Mouse (Mus musculus) intestine, postnatal 0 days (tissue): Measurements from ENCODE around the gene Thbs1. TPM values are rescaled to one million over a fixed set of nuclear protein-coding genes. Genes with fewer than 3 reads are reported as not detected.

Source experiments
- ATAC-seq: fragments of 200-750 bp; cut with Nextera tagmentation; 2 replicates; pipeline ENCODE4 v1.8.0; 2017; ENCODE audit warnings: mild to moderate bottlenecking, moderate TSS enrichment, moderate library complexity
- H3K27ac ChIP-seq: fragments of 300-500 bp; sonication (generic); 2 replicates; pipeline ENCODE4 v1.5.1; 2014; ENCODE audit warnings: mild to moderate bottlenecking, low read depth, low read length, moderate library complexity
- H3K27me3 ChIP-seq: fragments of 300-500 bp; sonication (generic); replicated peaks from 2 replicates; pipeline ENCODE4 v1.6.1; 2014; ENCODE audit warnings: low read length, mixed read lengths; ENCODE audit not compliant: control insufficient read depth, insufficient read depth
- H3K36me3 ChIP-seq: fragments of 300-500 bp; sonication (generic); 2 replicates; pipeline ENCODE4 v1.6.1; 2014; ENCODE audit warnings: mild to moderate bottlenecking, moderate library complexity; ENCODE audit not compliant: control insufficient read depth, insufficient read depth
- H3K4me1 ChIP-seq: fragments of 300-500 bp; sonication (generic); replicated peaks from 2 replicates; pipeline ENCODE4 v1.6.1; 2014; ENCODE audit warnings: antibody characterized with exemption, low read length, mixed read lengths; ENCODE audit not compliant: control insufficient read depth, insufficient read depth
- H3K4me2 ChIP-seq: fragments of 300-500 bp; sonication (generic); replicated peaks from 2 replicates; pipeline ENCODE4 v1.6.1; 2014; ENCODE audit warnings: low read depth, mild to moderate bottlenecking, moderate library complexity
- H3K4me3 ChIP-seq: fragments of 300-500 bp; sonication (generic); 2 replicates; pipeline ENCODE4 v1.5.1; 2014; ENCODE audit warnings: low read depth, low read length
- H3K9ac ChIP-seq: fragments of 300-500 bp; sonication (generic); 2 replicates; pipeline ENCODE4 v1.6.1; 2014; ENCODE audit warnings: mild to moderate bottlenecking, low read depth, low read length
- H3K9me3 ChIP-seq: fragments of 300-500 bp; sonication (generic); 2 replicates; pipeline ENCODE4 v1.6.1; 2016; ENCODE audit warnings: mixed run types; ENCODE audit not compliant: control insufficient read depth
- CTCF ChIP-seq: sonication (generic); IDR thresholded peaks from 2 replicates; pipeline ENCODE4 v1.5.1; 2016; ENCODE audit warnings: low read depth, mild to moderate bottlenecking, control low read depth, antibody characterized with exemption, moderate library complexity
- whole genome bisulfite sequencing: fragments of 180-500 bp; shearing (Covaris S2); extraction: QIAGEN DNeasy Blood & Tissue Kit; methylation state at CpG from one replicate; pipeline ENCODE4 v1.1.7; 2014; 5-methylcytosine and 5-hydroxymethylcytosine counted together
- polyA plus RNA-seq: library from polyadenylated mRNA; unstranded; fragments of >200 nt; fragmentation: Nextera tagmentation; extraction: Ambion mirVana; gene quantifications from 2 replicates; pipeline ENCODE4 v1.2.1, GENCODE M21; 2015

The Thbs1 gene
- polyA plus RNA-seq, 1 experiment from 2014 or later: 13.2 TPM

DNA sequence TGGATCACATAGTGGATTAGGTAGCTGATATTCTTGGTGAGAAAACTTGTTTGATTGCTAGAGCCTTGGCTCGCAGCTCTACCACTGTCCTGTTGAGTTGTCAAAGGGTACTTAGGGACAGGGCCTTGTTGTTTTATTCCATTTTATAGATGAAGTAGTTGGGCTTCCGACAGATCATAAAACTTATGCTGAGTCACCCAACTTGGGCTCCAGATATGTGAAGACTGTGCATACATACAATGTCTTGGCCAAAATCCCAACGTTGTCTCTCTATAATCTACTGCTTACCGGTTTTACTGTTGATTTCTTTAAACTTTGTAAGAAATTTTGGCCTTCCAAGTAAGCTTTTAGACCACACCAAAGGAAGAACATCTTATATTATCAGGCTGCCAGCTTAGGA is 36.5 kb upstream of the Thbs1 start:
- Histone ChIP-seq H3K27me3 (no peaks in the 10 kb centered on the region), H3K4me3 (no peak overlapping the region), H3K36me3 (no peaks in the 10 kb centered on the region), H3K4me2 (no peak overlapping the region), H3K4me1 (no peaks in the 10 kb centered on the region), H3K9ac (no peak overlapping the region), H3K9me3 (no peaks in the 10 kb centered on the region), H3K27ac (no peak overlapping the region)
- 84% methylated on average over 4 of the region's 4 CpGs for WGBS
- no peak for ATAC-seq
- no peak for TF ChIP-seq CTCF

DNA sequence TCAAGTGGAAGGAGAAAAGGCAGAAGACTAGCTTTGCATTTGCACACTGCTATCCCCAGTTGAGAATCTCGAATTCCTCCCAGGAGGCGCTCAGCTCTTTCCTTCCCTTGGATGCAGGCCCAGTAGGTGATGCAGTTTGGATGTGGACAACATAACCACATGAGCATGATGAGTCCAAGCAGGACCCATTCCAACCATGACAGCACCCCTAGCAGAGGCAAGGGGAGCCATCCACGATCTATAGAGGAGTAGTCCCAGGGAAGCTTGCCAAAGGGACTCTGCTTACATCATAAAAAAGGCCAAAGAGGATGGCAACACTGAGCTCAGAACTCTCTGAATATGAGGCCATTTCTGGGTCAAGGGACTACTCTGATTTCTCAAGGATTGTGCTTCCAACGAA is 32.5 kb upstream of the Thbs1 start:
- Histone ChIP-seq H3K4me3 (no peak overlapping the region), H3K36me3 (no peaks in the 10 kb centered on the region), H3K4me1 (no peaks in the 10 kb centered on the region), H3K27ac (no peak overlapping the region), H3K9ac (no peak overlapping the region), H3K27me3 (no peaks in the 10 kb centered on the region), H3K4me2 (no peak overlapping the region), H3K9me3 (no peaks in the 10 kb centered on the region)
- 72% methylated on average over 4 of the region's 4 CpGs for WGBS
- no peak for TF ChIP-seq CTCF
- no peak for ATAC-seq

DNA sequence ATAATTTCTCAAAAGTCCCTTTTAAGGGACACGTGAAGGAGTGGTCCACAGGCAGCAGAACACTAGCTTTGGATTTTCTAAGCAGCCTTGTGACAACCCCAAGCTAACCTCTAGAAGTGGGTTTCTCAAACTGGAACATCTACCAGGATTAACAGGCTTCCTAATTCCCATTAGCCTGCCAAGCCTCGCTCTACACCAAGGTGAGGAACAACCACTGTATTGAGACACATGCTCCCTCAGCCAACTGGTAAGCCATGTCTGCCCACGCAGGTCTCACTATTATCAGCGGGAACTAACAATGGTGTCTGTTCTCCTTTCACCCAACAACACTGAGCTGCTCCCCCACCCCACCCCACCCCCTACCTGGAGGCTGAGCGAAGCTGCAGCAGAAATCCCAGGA is 30.1 kb upstream of the Thbs1 start:
- Histone ChIP-seq H3K36me3 (no peaks in the 10 kb centered on the region), H3K4me2 (no peak overlapping the region), H3K9me3 (no peaks in the 10 kb centered on the region), H3K4me3 (no peak overlapping the region), H3K4me1 (no peaks in the 10 kb centered on the region), H3K9ac (no peak overlapping the region), H3K27ac (no peak overlapping the region), H3K27me3 (no peaks in the 10 kb centered on the region)
- no peak for TF ChIP-seq CTCF
- 65% methylated on average over 5 of the region's 5 CpGs for WGBS
- ATAC-seq: no peak

DNA sequence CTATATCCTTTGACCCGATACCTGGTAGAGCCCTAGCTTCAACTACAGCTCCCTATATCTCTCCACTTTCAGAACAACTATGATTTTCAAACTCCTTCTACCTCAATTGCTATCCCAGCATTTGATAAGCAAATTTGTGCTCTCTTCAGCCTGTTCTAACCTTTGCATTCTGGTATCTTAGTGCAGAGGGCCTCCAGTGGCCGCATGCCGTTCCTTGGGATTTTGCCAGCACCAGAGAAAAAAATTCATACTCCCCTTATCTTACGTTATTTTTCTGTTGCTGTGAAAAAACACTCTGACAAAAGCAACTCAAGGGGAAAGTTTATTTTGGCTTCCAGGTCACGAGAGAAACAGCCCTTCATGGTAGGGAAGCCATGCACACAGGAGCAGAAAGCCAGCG is 28.0 kb upstream of the Thbs1 start:
- no peak for TF ChIP-seq CTCF
- no peaks in the 10 kb centered on the region for H3K36me3 ChIP-seq
- H3K9ac ChIP-seq: no peak overlapping the region
- H3K4me2 ChIP-seq: no peak overlapping the region
- H3K9me3 ChIP-seq: no peaks in the 10 kb centered on the region
- whole genome bisulfite sequencing: 82% methylated on average over 6 of the region's 6 CpGs
- no peak for ATAC-seq
- no peak overlapping the region for H3K4me3 ChIP-seq
- H3K27ac ChIP-seq: no peak overlapping the region
- no peaks in the 10 kb centered on the region for H3K4me1 ChIP-seq
- H3K27me3 ChIP-seq: no peaks in the 10 kb centered on the region

DNA sequence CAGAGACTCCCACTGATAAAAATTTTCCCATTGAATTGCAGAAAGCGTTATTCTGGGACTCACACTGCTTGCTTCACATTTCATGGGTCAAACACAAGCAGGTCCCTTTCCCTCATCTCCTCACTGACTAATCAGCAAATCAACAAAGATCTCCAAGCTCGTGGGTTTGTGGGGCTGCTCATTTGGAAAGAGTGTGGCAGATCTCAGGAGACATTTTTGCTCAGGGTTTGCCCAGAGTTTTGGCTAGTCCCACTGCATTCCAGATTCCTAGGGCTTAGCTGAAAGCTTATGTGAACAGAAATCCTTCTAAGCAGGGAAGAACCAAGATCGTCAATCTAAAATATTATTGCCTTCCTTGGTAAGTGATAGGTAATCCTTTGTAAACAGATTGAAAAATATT is 27.0 kb upstream of the Thbs1 start:
- no peaks in the 10 kb centered on the region for H3K4me1 ChIP-seq
- H3K27ac ChIP-seq: no peak overlapping the region
- H3K27me3 ChIP-seq: no peaks in the 10 kb centered on the region
- H3K36me3 ChIP-seq: no peaks in the 10 kb centered on the region
- TF ChIP-seq CTCF: no peak
- no peak overlapping the region for H3K4me3 ChIP-seq
- 67% methylated on average over 3 of the region's 3 CpGs for WGBS
- no peak overlapping the region for H3K9ac ChIP-seq
- no peak for ATAC-seq
- H3K4me2 ChIP-seq: no peak overlapping the region
- no peaks in the 10 kb centered on the region for H3K9me3 ChIP-seq

DNA sequence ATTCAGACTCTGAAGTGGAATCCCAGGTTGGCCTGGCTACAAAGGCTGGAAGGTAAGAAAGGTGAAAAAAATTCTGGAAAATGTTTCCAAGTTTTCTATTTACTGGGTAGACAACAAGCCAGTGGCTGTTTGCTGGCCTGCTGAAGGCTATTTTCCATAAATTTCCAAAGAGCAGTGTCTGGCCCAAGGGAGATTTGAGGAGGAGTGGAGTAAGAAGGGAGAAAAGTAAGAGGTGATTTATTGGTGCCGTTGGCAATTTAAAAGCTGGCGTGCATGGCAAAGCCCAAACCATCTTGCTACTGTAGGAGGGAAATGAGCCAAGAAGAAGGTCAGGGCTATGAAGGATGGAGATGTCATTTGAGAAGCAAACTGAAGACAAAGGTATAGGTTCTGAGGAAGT is 26.0 kb upstream of the Thbs1 start:
- Histone ChIP-seq H3K4me2 (no peak overlapping the region), H3K36me3 (no peaks in the 10 kb centered on the region), H3K27me3 (no peaks in the 10 kb centered on the region), H3K9ac (no peak overlapping the region), H3K4me1 (no peaks in the 10 kb centered on the region), H3K9me3 (no peaks in the 10 kb centered on the region), H3K27ac (no peak overlapping the region), H3K4me3 (no peak overlapping the region)
- TF ChIP-seq CTCF: no peak
- no peak for ATAC-seq
- 93% methylated on average over 2 of the region's 2 CpGs for WGBS

DNA sequence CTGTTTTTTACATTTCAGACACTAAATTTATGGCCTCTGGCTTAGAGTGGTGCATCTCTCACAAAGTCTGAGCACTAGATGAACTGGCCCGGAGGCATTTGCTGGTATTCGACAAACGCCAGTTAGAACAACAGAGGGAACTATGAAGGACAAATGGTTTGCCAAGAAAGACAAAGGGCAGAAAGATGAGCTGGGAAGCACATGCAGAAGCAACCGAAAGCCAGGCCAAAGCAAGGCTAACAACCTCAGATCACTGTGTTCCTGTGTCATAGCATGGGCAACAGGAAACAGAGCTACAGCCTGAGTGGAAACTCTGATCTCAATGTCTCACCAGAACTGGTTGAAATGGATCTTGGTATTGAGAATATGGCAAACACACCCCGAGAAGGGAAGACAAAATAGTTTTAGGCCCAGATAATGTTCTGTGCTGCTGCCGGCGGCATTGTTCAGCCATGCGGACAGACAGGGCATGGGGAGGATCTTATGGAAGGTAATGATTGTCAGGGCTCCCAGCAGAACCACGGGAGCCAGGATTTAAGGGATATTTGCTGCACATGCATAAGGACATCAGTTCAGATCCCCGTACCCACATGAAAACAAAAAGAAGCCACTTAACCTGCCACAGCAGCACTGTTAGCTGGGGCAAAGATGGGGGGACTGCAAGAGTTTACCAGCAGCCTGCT is 24.5 kb upstream of the Thbs1 start:
- ATAC-seq: no peak
- TF ChIP-seq CTCF: no peak
- WGBS: 80% methylated on average over 10 of the region's 10 CpGs

More for the DNA sequence above, 24.5 kb upstream of the Thbs1 start:
- H3K4me2 ChIP-seq: no peak overlapping the region
- H3K4me3 ChIP-seq: no peak overlapping the region
- H3K9me3 ChIP-seq: no peaks in the 10 kb centered on the region
- no peaks in the 10 kb centered on the region for H3K27me3 ChIP-seq
- no peaks in the 10 kb centered on the region for H3K4me1 ChIP-seq
- no peaks in the 10 kb centered on the region for H3K36me3 ChIP-seq
- no peak overlapping the region for H3K9ac ChIP-seq
- H3K27ac ChIP-seq: no peak overlapping the region
